Mouse (Mus musculus) frontal cortex, adult (tissue): ENCODE measurements around the gene Shkbp1.

Source experiments
- ATAC-seq: cut with Nextera tagmentation; 2 replicates; pipeline ENCODE4 v1.9.2; 2017; ENCODE audit warnings: mild to moderate bottlenecking, moderate library complexity, mixed read lengths; ENCODE audit not compliant: low TSS enrichment

The Shkbp1 gene

GRCm38 (mm10) chr7:27355745-27356240 is at the start of gene Shkbp1:
Gene Shkbp1, minus strand, starts transcription at chr7:27356019.
- ATAC-seq, result peak; percentile 92

GRCm38 (mm10) chr7:27404203-27404942 is 48.6 kb upstream of the Shkbp1 start:
- no peak for ATAC-seq

DNA sequence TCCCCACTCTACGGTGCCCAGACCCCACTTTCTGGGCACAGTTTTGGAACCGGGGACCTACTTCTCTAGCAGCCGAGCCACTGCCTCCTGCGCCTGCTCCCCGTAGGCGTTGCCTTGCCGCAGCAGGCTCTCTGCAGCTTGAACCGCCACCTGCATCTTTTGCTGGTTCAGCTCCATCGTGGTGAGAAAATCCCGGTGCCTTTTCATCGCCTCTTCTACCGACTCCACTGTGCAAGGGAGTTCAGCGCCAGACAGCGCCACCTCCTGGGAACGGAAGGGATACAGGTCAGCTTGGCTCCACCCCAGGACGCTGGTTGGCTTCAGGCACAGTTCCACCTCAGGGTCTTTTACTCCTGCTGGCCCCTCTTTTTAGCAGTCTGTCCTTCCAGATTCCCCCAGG is 46.9 kb upstream of the Shkbp1 start:
- ATAC-seq, result peak; percentile 77

GRCm38 (mm10) chr7:27400545-27400944 is 44.7 kb upstream of the Shkbp1 start:
- ATAC-seq, result peak; percentile 44; the same call in 1 of the 2 replicates

DNA sequence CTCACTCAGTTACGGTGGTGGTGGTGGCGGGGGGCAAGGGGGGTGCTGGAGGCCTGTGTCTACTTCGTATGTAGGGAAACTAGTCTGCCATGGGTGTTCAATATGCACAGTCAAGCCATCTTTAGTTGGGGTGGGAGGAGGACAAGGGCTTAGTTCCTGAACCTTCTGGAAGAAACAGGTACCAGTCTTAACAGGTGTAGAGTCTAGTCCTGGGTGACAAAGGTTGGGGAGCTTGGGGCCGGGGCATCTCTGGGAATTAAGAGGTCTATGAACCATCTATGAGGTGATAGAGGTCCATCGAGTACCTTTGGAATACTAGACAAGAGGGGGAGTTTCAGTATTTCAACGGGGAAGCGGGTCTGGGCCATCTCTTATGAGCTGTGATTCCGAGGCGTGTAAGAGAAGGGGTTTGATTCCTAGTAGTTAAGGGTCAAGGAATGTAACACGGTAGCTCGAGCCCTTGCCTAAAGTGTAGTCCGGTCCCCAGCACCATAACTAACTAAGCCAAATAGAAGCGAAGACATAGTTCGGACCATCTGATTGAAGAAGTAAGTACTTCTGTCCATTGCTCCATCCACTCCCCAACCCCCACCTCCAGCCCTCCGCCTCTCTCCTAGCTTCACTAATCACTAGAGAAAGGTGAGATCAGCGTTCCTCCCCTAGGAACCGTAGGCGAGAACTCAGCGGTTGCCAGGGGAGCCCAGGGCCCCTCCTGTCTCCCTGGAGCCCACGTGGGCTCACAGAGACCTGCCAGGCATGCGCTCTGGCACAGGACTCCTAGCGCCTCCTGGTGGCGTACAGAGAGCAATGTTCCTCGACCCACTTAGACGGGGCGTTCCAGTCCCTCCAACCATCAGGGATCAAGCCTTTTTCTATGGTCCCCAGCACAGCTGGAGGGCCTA is 41.5 kb upstream of the Shkbp1 start:
- ATAC-seq, result peak; percentile 60

DNA sequence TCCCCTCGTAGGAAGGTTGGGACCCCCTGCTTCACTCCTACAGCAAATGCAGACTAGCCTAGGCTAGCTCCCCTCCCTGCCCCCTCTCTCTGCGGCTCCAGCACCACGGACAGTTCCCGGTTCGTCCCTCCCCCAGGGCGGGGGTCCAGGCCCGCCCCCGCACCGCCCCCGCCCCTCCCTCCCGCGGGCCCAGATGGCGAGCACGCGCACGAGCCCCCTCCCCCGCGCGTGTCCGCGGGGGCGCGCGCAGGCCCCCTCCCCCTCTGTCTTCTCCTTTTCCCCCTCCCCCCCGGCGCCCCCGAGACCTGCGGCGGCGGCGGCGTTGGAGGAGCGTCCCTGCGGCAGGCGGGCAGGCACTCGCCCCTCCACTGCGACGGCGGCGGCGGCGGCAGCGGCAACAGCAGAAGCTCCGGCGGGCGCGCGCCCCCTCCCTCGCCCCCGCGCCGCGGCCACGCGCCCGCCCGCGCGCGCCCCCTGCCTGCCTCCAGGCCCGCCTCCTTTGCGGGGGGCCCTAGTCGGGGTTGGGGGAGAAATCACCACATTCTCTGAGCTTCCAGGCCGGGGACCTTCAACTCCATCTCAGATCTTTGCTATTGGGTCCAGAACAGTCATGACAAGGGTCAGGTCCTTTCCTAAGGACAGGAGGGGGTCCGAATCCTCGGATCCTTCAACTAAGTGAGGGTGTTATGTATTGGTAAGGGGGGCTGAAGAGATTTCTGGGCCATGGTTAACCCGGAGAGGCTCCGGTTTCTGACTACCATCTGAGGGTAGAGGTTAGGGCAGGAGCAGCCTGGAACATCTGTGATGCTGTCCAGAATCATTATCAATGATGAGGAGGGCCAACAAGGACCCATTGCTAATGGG is 40.6 kb upstream of the Shkbp1 start:
- peak; percentile 10; the same call in 1 of the 2 replicates for ATAC-seq

DNA sequence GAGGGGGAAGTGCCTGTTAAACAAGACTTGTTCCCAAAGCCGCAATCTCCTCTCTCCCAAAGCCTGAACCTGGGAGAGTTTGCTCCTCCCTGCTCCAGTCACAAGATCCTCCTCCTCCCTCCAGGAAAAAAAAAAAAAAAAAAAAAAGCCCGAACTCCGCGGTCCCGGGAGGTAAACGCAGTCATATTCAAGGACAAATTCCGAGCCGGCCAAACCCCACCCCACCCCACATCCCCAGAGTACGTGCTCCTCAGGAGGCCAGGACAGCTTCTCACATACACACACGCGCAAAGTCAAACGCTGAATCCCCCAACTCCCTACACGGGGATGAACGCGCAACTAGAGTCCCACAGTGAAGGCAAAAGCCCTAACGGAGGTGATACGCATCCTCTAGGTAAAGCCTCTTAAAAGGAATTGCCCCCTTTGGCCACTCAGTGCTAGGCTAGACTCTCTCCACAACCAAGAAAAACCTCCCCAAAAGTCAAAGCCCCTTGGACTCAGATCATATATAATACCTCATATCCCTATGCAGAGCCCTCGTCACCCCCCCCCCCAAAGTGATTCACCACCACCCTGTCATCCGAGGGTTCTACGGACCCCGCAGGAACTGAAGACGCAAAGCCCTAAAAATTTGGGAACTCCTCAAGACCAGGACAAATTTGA is 39.8 kb upstream of the Shkbp1 start:
- peak; percentile 58 for ATAC-seq

- no peak for ATAC-seq
Measured at GRCm38 (mm10) chr7:27391416-27391815, 35.6 kb upstream of the Shkbp1 start.

DNA sequence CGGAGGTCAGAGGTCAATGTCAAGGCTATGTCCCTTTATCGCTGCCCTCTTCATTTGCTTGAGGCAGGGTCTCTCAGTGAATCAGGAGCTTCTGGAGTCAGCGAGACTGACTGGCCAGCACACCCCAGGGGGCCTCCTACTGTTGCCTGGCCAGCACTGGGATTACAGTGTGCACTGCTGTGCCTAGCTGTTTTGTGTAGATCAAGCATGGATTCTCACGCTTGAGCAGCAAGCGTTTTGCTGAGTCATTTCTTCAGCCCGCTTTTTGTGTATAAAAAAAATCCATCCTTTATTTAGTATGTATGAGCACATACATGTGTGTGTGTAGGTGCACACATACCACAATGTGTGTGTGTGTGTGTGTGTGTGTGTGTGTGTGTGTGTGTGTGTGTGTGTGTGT is 33.4 kb upstream of the Shkbp1 start:
- no peak for ATAC-seq

DNA sequence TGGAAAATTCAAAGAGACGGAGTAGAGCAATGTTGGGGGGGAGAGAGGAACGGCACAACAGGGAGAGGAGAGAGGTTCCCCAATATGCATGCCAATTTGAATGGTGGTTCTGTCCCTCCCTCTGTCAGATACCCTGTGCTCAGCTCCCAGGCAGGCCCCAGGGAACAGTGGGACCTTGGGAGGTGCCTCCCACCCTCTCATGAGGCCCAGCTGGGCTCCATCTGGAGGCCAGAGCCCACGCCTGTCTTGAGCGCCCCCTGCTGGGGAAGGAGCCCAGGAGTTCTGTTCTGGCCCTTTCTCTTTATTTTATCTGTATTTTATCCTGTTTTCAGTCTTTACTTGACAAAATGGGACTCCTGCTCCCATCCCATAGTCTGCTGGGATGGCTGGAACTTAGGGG is 28.9 kb upstream of the Shkbp1 start:
- ATAC-seq, result peak; percentile 75; the same call in 1 of the 2 replicates

- 0 out of 2 replicates have a peak, but pooled peaks have one; percentile 29 for ATAC-seq
Measured at GRCm38 (mm10) chr7:27384134-27384533, 28.3 kb upstream of the Shkbp1 start.

DNA sequence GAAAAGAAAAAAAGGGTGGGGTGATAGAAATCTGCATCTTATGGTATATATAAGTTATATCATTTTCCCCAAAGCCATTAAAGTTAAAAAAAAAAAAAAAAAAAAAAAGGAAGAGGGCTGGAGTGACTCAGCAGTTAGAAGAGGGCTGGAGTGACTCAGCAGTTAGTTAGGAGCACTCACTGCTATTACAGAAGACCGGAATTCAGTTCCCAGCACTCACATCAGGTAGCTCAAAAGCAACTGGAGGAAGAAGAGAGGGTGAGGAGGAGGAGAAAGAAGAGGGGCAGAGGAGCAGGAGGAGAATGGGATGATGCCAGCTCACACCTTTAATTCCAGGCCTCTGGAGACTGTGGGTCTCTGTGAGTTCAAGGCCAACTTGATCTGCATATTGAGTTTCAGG is 27.4 kb upstream of the Shkbp1 start:
- no peak for ATAC-seq

DNA sequence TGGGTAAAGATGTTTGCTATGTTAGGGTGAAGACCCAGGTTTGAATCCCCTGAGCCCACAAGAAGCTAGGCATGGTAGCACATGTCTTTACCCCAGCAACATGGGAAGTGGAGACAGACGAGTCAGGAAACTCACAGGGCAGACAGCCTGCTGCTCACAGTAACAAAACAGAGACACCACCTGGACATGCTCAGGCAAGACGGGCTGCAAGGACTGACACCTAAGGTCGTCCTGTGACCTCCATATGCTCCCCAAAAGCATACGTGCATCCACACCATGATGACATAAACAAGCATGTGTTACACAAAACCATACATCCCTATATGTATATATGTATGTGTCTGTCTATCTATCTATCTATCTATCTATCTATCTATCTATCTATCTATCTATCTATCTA is 25.7 kb upstream of the Shkbp1 start:
- ATAC-seq, result no peak

DNA sequence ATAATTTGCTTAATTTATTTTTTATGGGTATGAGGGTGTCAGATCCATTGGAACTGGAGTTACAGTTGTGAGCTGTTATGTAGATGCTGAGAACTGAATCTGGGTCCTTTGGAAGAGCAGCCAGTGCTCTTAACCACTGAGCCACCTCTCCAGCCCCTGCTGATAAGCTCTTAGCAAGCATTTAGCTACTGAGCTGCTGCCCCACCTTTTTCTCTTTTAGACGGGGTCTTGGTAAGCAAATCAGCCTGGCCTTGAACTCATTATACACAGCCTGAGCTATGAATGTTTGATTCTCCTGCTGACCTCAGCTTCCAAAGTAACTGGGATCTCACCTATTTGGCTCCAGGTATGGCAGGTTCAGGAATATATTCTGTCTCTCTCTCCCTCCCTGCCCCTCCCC is 25.2 kb upstream of the Shkbp1 start:
- no peak for ATAC-seq

GRCm38 (mm10) chr7:27379836-27380235 is 24.0 kb upstream of the Shkbp1 start:
- ATAC-seq, result no peak

- ATAC-seq, result 0 out of 2 replicates have a peak, but pooled peaks have one; percentile 47
Measured at GRCm38 (mm10) chr7:27378431-27378830, 22.6 kb upstream of the Shkbp1 start.

GRCm38 (mm10) chr7:27375274-27375673 is 19.5 kb upstream of the Shkbp1 start:
- ATAC-seq, result peak; percentile 60; the same call in 1 of the 2 replicates

DNA sequence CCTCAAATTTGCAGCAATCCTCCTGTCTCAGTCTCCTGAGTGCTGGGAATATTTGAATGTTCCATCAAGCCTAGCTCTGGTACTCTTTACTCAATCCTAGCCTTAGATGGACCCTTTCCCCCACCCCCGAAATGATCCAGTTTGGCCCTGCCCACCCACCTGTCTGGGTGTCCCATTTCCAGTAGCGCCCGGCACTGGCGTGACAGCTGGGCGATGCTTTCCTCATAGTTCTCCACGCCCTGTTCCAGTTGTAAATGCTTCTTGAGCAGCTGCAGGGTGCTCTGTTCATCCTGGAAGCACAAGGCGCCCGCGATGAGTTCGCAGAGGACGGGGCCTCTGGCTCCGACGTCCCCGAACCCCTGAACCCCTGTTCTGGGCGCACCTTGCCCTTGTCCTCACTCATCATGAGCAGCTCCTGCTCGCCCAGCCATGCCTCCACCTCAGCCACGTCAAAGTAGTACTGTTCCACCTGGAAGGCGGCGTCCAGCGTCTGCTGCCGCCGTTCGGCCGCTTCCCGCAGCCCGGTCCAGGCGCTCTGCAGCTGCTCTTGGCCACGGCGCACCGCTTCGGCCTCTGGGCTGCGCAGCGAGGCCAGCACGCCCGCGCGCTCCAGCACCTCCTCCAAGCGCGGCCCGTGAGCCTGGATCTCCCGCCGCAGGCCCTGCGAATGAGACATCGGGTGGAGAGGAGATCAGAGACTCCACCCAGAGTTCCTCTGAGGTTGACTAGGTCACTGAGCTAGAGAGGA is 16.1 kb upstream of the Shkbp1 start:
- ATAC-seq, result no peak

DNA sequence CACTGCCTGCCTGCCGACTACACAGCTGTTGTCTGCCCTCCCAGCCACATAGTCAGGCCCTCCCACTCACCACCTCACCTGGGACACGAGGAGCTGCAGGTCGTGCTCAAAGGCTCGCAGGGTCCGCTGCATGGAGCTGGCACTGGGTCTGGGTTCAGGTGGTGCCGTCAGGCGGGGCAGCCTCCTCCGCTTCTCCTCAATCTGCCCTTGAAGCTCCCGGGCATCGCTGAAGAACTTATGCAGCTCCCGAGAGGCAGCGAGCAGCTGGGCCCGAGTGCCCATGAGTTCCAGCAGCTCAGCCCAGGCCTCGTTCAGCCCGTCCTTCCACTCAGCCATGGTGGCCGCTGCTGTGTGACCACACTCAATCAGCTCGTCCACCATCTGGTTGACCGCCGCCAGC is 13.3 kb upstream of the Shkbp1 start:
- ATAC-seq, result no peak

GRCm38 (mm10) chr7:27367976-27368375 is 12.2 kb upstream of the Shkbp1 start:
- no peak for ATAC-seq
